Mouse (Mus musculus) layer of hippocampus, postnatal 14 days (tissue): Measurements from ENCODE around the gene Mapk10. TPM values are rescaled to one million over a fixed set of nuclear protein-coding genes. Genes with fewer than 3 reads are reported as not detected.

Experiments used
- DNase-seq, 2 experiments: peaks; one replicate each; pipeline ENCODE4 v3.0.0; 2021 to 2022; ENCODE audit warnings: low spot score in 2 of 2, mixed read lengths in 1 of 2
- total RNA-seq, 2 experiments: library from RNA; stranded (reverse); gene quantifications; 2 replicates each; pipeline ENCODE4 v1.2.3; 2021

Gene Mapk10
- total RNA-seq, 2 experiments from 2014 or later = 342 to 385 TPM

GRCm38 (mm10) chr5:103167371-103167770 is 43.8 kb downstream of the Mapk10 start:
- no peak for DNase-seq

- DNase-seq = no peak
Observed at GRCm38 (mm10) chr5:103166755-103167154, 44.4 kb downstream of the Mapk10 start.

- DNase-seq = no peak
Observed at GRCm38 (mm10) chr5:103164022-103164421, 47.1 kb downstream of the Mapk10 start.

- no peak for DNase-seq
Observed at GRCm38 (mm10) chr5:103161574-103161973, 49.6 kb downstream of the Mapk10 start.

GRCm38 (mm10) chr5:103161196-103161540 is 50.0 kb downstream of the Mapk10 start:
- peak; percentile 54 to 93 for DNase-seq

- DNase-seq = no peak
Observed at GRCm38 (mm10) chr5:103160314-103161195, 50.6 kb downstream of the Mapk10 start.

GRCm38 (mm10) chr5:103140935-103141334 is 70.2 kb downstream of the Mapk10 start:
- DNase-seq = no peak

- DNase-seq = no peak
Observed at GRCm38 (mm10) chr5:103134839-103135238, 76.3 kb downstream of the Mapk10 start.

GRCm38 (mm10) chr5:103133626-103134025 is 77.5 kb downstream of the Mapk10 start:
- DNase-seq = no peak

GRCm38 (mm10) chr5:103132814-103133213 is 78.3 kb downstream of the Mapk10 start:
- DNase-seq = no peak

- DNase-seq = no peak
Observed at GRCm38 (mm10) chr5:103119618-103120017, 91.5 kb downstream of the Mapk10 start.

GRCm38 (mm10) chr5:103115571-103115970 is 95.6 kb downstream of the Mapk10 start:
- DNase-seq = no peak

GRCm38 (mm10) chr5:103112471-103112870 is 98.7 kb downstream of the Mapk10 start:
- DNase-seq = no peak

- no peak for DNase-seq
Observed at GRCm38 (mm10) chr5:103109409-103109808, 101.7 kb downstream of the Mapk10 start.

GRCm38 (mm10) chr5:103105441-103106414 is 105.4 kb downstream of the Mapk10 start:
- no peak for DNase-seq

- DNase-seq = no peak
Observed at GRCm38 (mm10) chr5:103104082-103104481, 107.1 kb downstream of the Mapk10 start.

GRCm38 (mm10) chr5:103102876-103103393 is 108.2 kb downstream of the Mapk10 start:
- no peak for DNase-seq

- no peak for DNase-seq
Observed at GRCm38 (mm10) chr5:103102176-103102575, 109.0 kb downstream of the Mapk10 start.

GRCm38 (mm10) chr5:103094166-103094565 is 117.0 kb downstream of the Mapk10 start:
- peak in 1 of 2 experiments; percentile 46 for DNase-seq

- DNase-seq = no peak
Observed at GRCm38 (mm10) chr5:103085844-103086243, 125.3 kb downstream of the Mapk10 start.

- DNase-seq = no peak
Observed at GRCm38 (mm10) chr5:103075451-103075850, 135.7 kb downstream of the Mapk10 start.
